Mouse (Mus musculus) lung, postnatal 0 days (tissue): Measurements from ENCODE around the gene Fstl1. TPM values are rescaled to one million over a fixed set of nuclear protein-coding genes. Genes with fewer than 3 reads are reported as not detected.

ENCODE experiments used
- ATAC-seq: fragments of 200-750 bp; cut with Nextera tagmentation; 2 replicates; pipeline ENCODE4 v1.8.0; 2017; ENCODE audit warnings: moderate library complexity
- DNase-seq: peaks from one replicate; pipeline ENCODE4 v3.0.0-alpha.2; 2016; ENCODE audit warnings: low spot score
- H3K27ac ChIP-seq: fragments of 300-500 bp; sonication (generic); 2 replicates; pipeline ENCODE4 v1.5.1; 2014; ENCODE audit warnings: antibody characterized with exemption, mild to moderate bottlenecking, low read length, mixed read lengths
- H3K27me3 ChIP-seq: fragments of 300-500 bp; sonication (generic); replicated peaks from 2 replicates; pipeline ENCODE4 v1.6.1; 2014; ENCODE audit warnings: low read length, mixed read lengths; ENCODE audit not compliant: insufficient read depth
- H3K36me3 ChIP-seq: fragments of 300-500 bp; sonication (generic); 2 replicates; pipeline ENCODE4 v1.6.1; 2014; ENCODE audit warnings: low read length, mixed read lengths; ENCODE audit not compliant: insufficient read depth
- H3K4me1 ChIP-seq: fragments of 300-500 bp; sonication (generic); 2 replicates; pipeline ENCODE4 v1.6.1; 2014; ENCODE audit warnings: antibody characterized with exemption, low read depth, low read length, mixed read lengths; ENCODE audit not compliant: insufficient read depth
- H3K4me2 ChIP-seq: fragments of 300-500 bp; sonication (generic); replicated peaks from 2 replicates; pipeline ENCODE4 v1.6.1; 2014; ENCODE audit warnings: low read depth, mild to moderate bottlenecking, low read length, moderate library complexity, mixed read lengths
- H3K4me3 ChIP-seq: fragments of 300-500 bp; sonication (generic); 2 replicates; pipeline ENCODE4 v1.5.1; 2014; ENCODE audit warnings: low read depth, low read length
- H3K9ac ChIP-seq: fragments of 300-500 bp; sonication (generic); replicated peaks from 2 replicates; pipeline ENCODE4 v1.6.1; 2014; ENCODE audit warnings: low read depth, mild to moderate bottlenecking
- H3K9me3 ChIP-seq: fragments of 300-500 bp; sonication (generic); 2 replicates; pipeline ENCODE4 v1.6.1; 2016; ENCODE audit warnings: low read length, mixed read lengths
- CTCF ChIP-seq: IDR thresholded peaks from 2 replicates; pipeline ENCODE4 v1.5.1; 2016; ENCODE audit warnings: antibody characterized with exemption, mild to moderate bottlenecking
- EP300 ChIP-seq: IDR thresholded peaks from 2 replicates; pipeline ENCODE4 v1.6.1; 2016; ENCODE audit warnings: antibody characterized with exemption, mild to moderate bottlenecking, control low read depth
- WGBS: fragments of 180-500 bp; shearing (Covaris S2); extraction: QIAGEN DNeasy Blood & Tissue Kit; methylation state at CpG from one replicate; pipeline ENCODE4 v1.1.7; 2014; 5-methylcytosine and 5-hydroxymethylcytosine counted together
- polyA plus RNA-seq: library from polyadenylated mRNA; unstranded; fragments of >200 nt; fragmentation: Nextera tagmentation; extraction: Ambion mirVana; gene quantifications from 2 replicates; pipeline ENCODE4 v1.2.1, GENCODE M21; 2015

Fstl1 gene
- polyA plus RNA-seq, 1 experiment from 2014 or later: 305 TPM

GRCm38 (mm10) chr16:37789394-37789920 is 12.8 kb downstream of the Fstl1 start:
- Histone ChIP-seq H3K36me3 (no peaks in the 10 kb centered on the region), H3K27ac (peak overlapping the region; percentile 55), H3K9ac (no peak overlapping the region), H3K9me3 (no peaks in the 10 kb centered on the region), H3K4me1 (peaks cover 35% of the 10 kb centered on the region), H3K27me3 (no peaks in the 10 kb centered on the region), H3K4me2 (no peak overlapping the region), H3K4me3 (no peak overlapping the region)
- TF ChIP-seq CTCF (no peak), EP300 (no peak)
- ATAC-seq: no peak
- WGBS: 54% methylated on average over 6 of the region's 6 CpGs
- no peak for DNase-seq

- TF ChIP-seq CTCF (no peak), EP300 (no peak)
- Histone ChIP-seq H3K4me3 (no peak overlapping the region), H3K27me3 (no peaks in the 10 kb centered on the region), H3K27ac (peak overlapping the region; percentile 55), H3K36me3 (no peaks in the 10 kb centered on the region), H3K9me3 (no peaks in the 10 kb centered on the region), H3K9ac (no peak overlapping the region), H3K4me2 (no peak overlapping the region), H3K4me1 (peaks cover 38% of the 10 kb centered on the region)
- 52% methylated on average over 12 of the region's 12 CpGs for WGBS
- DNase-seq (no peak), ATAC-seq (no peak)
Measured at GRCm38 (mm10) chr16:37790008-37790780, 13.5 kb downstream of the Fstl1 start.

- H3K4me3 ChIP-seq: no peak overlapping the region
- DNase-seq (no peak), ATAC-seq (no peak)
- no peaks in the 10 kb centered on the region for H3K9me3 ChIP-seq
- H3K4me1 ChIP-seq: peaks cover 38% of the 10 kb centered on the region
- TF ChIP-seq EP300 (no peak; the same call in 1 of the 2 replicates), CTCF (no peak)
- WGBS: 39% methylated on average over 8 of the region's 8 CpGs
- no peaks in the 10 kb centered on the region for H3K27me3 ChIP-seq
- no peak overlapping the region for H3K4me2 ChIP-seq
- H3K9ac ChIP-seq: no peak overlapping the region
- peak overlapping the region; percentile 47 for H3K27ac ChIP-seq
- no peaks in the 10 kb centered on the region for H3K36me3 ChIP-seq
Measured at GRCm38 (mm10) chr16:37790781-37791175, 14.1 kb downstream of the Fstl1 start.

- DNase-seq (no peak), ATAC-seq (no peak)
- Histone ChIP-seq H3K9me3 (no peaks in the 10 kb centered on the region), H3K27ac (no peak overlapping the region), H3K9ac (no peak overlapping the region), H3K4me3 (no peak overlapping the region), H3K27me3 (no peaks in the 10 kb centered on the region), H3K36me3 (peaks cover 5% of the 10 kb centered on the region; the same call in 1 of the 2 replicates), H3K4me1 (peaks cover 5% of the 10 kb centered on the region; the same call in 1 of the 2 replicates), H3K4me2 (no peak overlapping the region)
- TF ChIP-seq CTCF (no peak), EP300 (no peak)
- WGBS: 75% methylated on average over 10 of the region's 10 CpGs
Measured at GRCm38 (mm10) chr16:37795651-37796150, 19.0 kb downstream of the Fstl1 start.

GRCm38 (mm10) chr16:37796270-37796669 is 19.6 kb downstream of the Fstl1 start:
- Histone ChIP-seq H3K9ac (no peak overlapping the region), H3K27me3 (no peaks in the 10 kb centered on the region), H3K4me3 (no peak overlapping the region), H3K4me2 (no peak overlapping the region), H3K27ac (no peak overlapping the region), H3K4me1 (0 out of 2 replicates have a peak, but pooled peaks cover 4% of the 10 kb centered on the region), H3K36me3 (peaks cover 5% of the 10 kb centered on the region; the same call in 1 of the 2 replicates), H3K9me3 (no peaks in the 10 kb centered on the region)
- no peak for DNase-seq
- no peak for ATAC-seq
- 91% methylated on average over 11 of the region's 11 CpGs for WGBS
- TF ChIP-seq EP300: no peak
- TF ChIP-seq CTCF: no peak

- Histone ChIP-seq H3K4me1 (no peaks in the 10 kb centered on the region), H3K4me2 (no peak overlapping the region), H3K4me3 (no peak overlapping the region), H3K36me3 (peaks cover 5% of the 10 kb centered on the region; the same call in 1 of the 2 replicates), H3K9ac (no peak overlapping the region), H3K27me3 (no peaks in the 10 kb centered on the region), H3K9me3 (no peaks in the 10 kb centered on the region), H3K27ac (no peak overlapping the region)
- no peak for TF ChIP-seq CTCF
- no peak for TF ChIP-seq EP300
- ATAC-seq: peak; percentile 32; the same call in 1 of the 2 replicates
- WGBS: 75% methylated on average over 2 of the region's 2 CpGs
- peak; percentile 30 for DNase-seq
Measured at GRCm38 (mm10) chr16:37801097-37801496, 24.4 kb downstream of the Fstl1 start.
